ENCODE assay signal across 11 mouse cellular contexts in genomic region chr2:128470351-128470750, GRCm38 (mm10).
DNase-seq lines count a peak whose midpoint lies in the region; ATAC-seq lines count a peak whose summit lies in the region.
"Had no signal": no experiment of that assay in that cellular context is flagged by ENCODE, and none has a peak within 500 bp of the region (broad histone marks: within the 10 kb centered on the region; RNA-seq: fewer than 3 reads in every experiment).

No protein-coding gene starts in this region.

- no peak overlapping the region for H3K4me2 ChIP-seq in heart, embryonic 11.5 days
- H3K4me2 ChIP-seq in stomach, embryonic 15.5 days = no peak overlapping the region

- no peak overlapping the region for H3K9ac ChIP-seq in heart, embryonic 11.5 days (ENCODE audit: low read depth, low read length)
- no peak overlapping the region for H3K9ac ChIP-seq in stomach, embryonic 15.5 days
- H3K9ac ChIP-seq: forebrain, postnatal 0 days had no signal

- no peak overlapping the region for H3K27ac ChIP-seq in heart, embryonic 11.5 days (ENCODE audit: low read depth, low read length)
- peak overlapping the region; percentile 44; the same call in 1 of the 2 replicates for H3K27ac ChIP-seq in stomach, embryonic 15.5 days

- no peaks in the 10 kb centered on the region for H3K27me3 ChIP-seq in heart, embryonic 11.5 days (ENCODE audit: control insufficient read depth, insufficient read depth, low read length)
- H3K27me3 ChIP-seq in stomach, embryonic 15.5 days (replicated peaks) = no peaks in the 10 kb centered on the region

- no peak overlapping the region for H3K4me3 ChIP-seq in heart, embryonic 11.5 days (ENCODE audit: low read depth, low read length)
- H3K4me3 ChIP-seq in stomach, embryonic 15.5 days (replicated peaks) = no peak overlapping the region

- no peaks in the 10 kb centered on the region for H3K36me3 ChIP-seq in heart, embryonic 11.5 days (ENCODE audit: control insufficient read depth, insufficient read depth, low read length)
- no peaks in the 10 kb centered on the region for H3K36me3 ChIP-seq in stomach, embryonic 15.5 days
- H3K36me3 ChIP-seq: G1E had no signal

- ATAC-seq in heart, embryonic 11.5 days (replicated peaks; ENCODE audit: insufficient number of reproducible peaks, low FRiP score, low TSS enrichment) = no peak
- peak; percentile 57; the same call in 1 of the 2 replicates for ATAC-seq in stomach, embryonic 15.5 days (ENCODE audit: insufficient read depth, low FRiP score, low read depth)
- ATAC-seq: forebrain, postnatal 0 days had no signal

- peaks cover 7% of the 10 kb centered on the region for H3K4me1 ChIP-seq in heart, embryonic 11.5 days (ENCODE audit: control insufficient read depth, insufficient read depth, low read length)
- H3K4me1 ChIP-seq in stomach, embryonic 15.5 days = peaks cover 9% of the 10 kb centered on the region; the same call in 1 of the 2 replicates

- 65% methylated on average over 5 of the region's 5 CpGs for WGBS in heart, embryonic 11.5 days (ENCODE audit: insufficient replicate concordance)
- WGBS in stomach, embryonic 15.5 days = 58% methylated on average over 5 of the region's 5 CpGs

- DNase-seq in heart, adult 11 months = peak; percentile 99
- peak; percentile 42 for DNase-seq in ES-CJ7 (ENCODE audit: low read depth, low spot score)
- peak; percentile 41 for DNase-seq in heart, postnatal 25 days (ENCODE audit: low spot score)
- no peak for DNase-seq in right cerebral cortex, postnatal 36 days (ENCODE audit: low spot score in 2 of 2)
- DNase-seq in layer of hippocampus, postnatal 25 days (ENCODE audit: extremely low spot score in 1 of 2, low spot score in 1 of 2) = no peak
- DNase-seq in left cerebral cortex, adult 8-10 months (ENCODE audit: low spot score in 2 of 2) = no peak
- DNase-seq: forebrain, postnatal 0 days; kidney, adult 2 months had no signal

- H3K9me3 ChIP-seq in heart, embryonic 11.5 days (replicated peaks; ENCODE audit: control insufficient read depth, low read length) = no peaks in the 10 kb centered on the region
- no peaks in the 10 kb centered on the region for H3K9me3 ChIP-seq in stomach, embryonic 15.5 days
- H3K9me3 ChIP-seq: G1E had no signal

- intact Hi-C loops in heart, postnatal 25 days (cut with DNase I) = no loop called here

Comparison
In these comparisons a context has a peak if more than half of its experiments do, and no peak if none do; other contexts are left out.
1. DNase-seq: peak in heart, adult 11 months (single experiment), ES-CJ7 (single experiment) and heart, postnatal 25 days (single experiment); none in right cerebral cortex, postnatal 36 days (0 of 2), layer of hippocampus, postnatal 25 days (0 of 2) and left cerebral cortex, adult 8-10 months (0 of 2).